Mouse (Mus musculus) intestine, embryonic 16.5 days (tissue): Measurements from ENCODE around the gene Nudt9. TPM values are rescaled to one million over a fixed set of nuclear protein-coding genes. Genes with fewer than 3 reads are reported as not detected.

Experiments
- ATAC-seq: fragments of 200-750 bp; cut with Nextera tagmentation; 2 replicates; pipeline ENCODE4 v1.8.0; 2017; ENCODE audit warnings: moderate TSS enrichment, moderate library complexity
- H3K27ac ChIP-seq: fragments of 300-500 bp; sonication (generic); 2 replicates; pipeline ENCODE4 v1.5.1; 2014; ENCODE audit warnings: mild to moderate bottlenecking, low read length
- H3K27me3 ChIP-seq: fragments of 300-500 bp; sonication (generic); replicated peaks from 2 replicates; pipeline ENCODE4 v1.6.1; 2014; ENCODE audit warnings: low read length, control low read depth, mixed read lengths; ENCODE audit not compliant: control insufficient read depth, insufficient read depth
- H3K36me3 ChIP-seq: fragments of 300-500 bp; sonication (generic); 2 replicates; pipeline ENCODE4 v1.6.1; 2014; ENCODE audit warnings: low read length, control low read depth; ENCODE audit not compliant: control insufficient read depth, insufficient read depth
- H3K4me1 ChIP-seq: fragments of 300-500 bp; sonication (generic); 2 replicates; pipeline ENCODE4 v1.6.1; 2014; ENCODE audit warnings: low read length, control low read depth, mixed read lengths; ENCODE audit not compliant: control insufficient read depth, insufficient read depth
- H3K4me2 ChIP-seq: fragments of 300-500 bp; sonication (generic); 2 replicates; pipeline ENCODE4 v1.6.1; 2014; ENCODE audit warnings: low read depth, low read length, control low read depth
- H3K4me3 ChIP-seq: fragments of 300-500 bp; sonication (generic); 2 replicates; pipeline ENCODE4 v1.5.1; 2014; ENCODE audit warnings: mild to moderate bottlenecking, low read length
- H3K9ac ChIP-seq: fragments of 300-500 bp; sonication (generic); 2 replicates; pipeline ENCODE4 v1.6.1; 2014; ENCODE audit warnings: low read depth, low read length
- H3K9me3 ChIP-seq: fragments of 300-500 bp; sonication (generic); 2 replicates; pipeline ENCODE4 v1.6.1; 2016; ENCODE audit warnings: low read length, control low read depth; ENCODE audit not compliant: control insufficient read depth
- WGBS: fragments of 180-500 bp; shearing (Covaris S2); extraction: QIAGEN DNeasy Blood & Tissue Kit; methylation state at CpG from one replicate; pipeline ENCODE4 v1.1.7; 2014; 5-methylcytosine and 5-hydroxymethylcytosine counted together
- polyA plus RNA-seq: library from polyadenylated mRNA; unstranded; fragments of >200 nt; fragmentation: Nextera tagmentation; extraction: Ambion mirVana; gene quantifications from 2 replicates; pipeline ENCODE4 v1.2.1, GENCODE M21; 2015

Gene Nudt9
- polyA plus RNA-seq, 1 experiment from 2014 or later, result 61.8 TPM

DNA sequence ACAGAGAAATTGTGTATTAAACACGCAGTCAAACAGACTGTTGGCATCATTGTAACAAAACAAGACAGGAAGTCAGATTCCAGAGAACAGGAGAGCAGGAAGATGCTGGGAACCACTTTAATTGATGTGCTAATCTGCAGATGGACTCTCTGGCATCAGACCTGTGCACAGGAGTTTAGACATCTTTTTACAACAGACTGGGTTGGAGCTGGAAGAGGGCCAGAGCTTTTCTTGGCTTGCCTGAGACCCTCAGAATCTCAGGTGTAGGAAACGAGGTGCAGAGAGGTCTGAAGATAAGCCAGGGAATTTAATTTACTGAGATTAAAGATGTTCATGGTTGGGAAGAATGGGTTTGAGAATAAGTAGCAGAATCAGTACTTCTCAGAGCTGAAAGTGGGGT, 43.6 kb downstream of the Nudt9 start:
- 77% methylated on average over 2 of the region's 2 CpGs for WGBS
- Histone ChIP-seq H3K27ac (no peak overlapping the region), H3K9ac (no peak overlapping the region), H3K4me2 (no peak overlapping the region), H3K27me3 (no peaks in the 10 kb centered on the region), H3K9me3 (no peaks in the 10 kb centered on the region), H3K36me3 (peaks cover 4% of the 10 kb centered on the region), H3K4me3 (no peak overlapping the region), H3K4me1 (no peaks in the 10 kb centered on the region)
- no peak for ATAC-seq

DNA sequence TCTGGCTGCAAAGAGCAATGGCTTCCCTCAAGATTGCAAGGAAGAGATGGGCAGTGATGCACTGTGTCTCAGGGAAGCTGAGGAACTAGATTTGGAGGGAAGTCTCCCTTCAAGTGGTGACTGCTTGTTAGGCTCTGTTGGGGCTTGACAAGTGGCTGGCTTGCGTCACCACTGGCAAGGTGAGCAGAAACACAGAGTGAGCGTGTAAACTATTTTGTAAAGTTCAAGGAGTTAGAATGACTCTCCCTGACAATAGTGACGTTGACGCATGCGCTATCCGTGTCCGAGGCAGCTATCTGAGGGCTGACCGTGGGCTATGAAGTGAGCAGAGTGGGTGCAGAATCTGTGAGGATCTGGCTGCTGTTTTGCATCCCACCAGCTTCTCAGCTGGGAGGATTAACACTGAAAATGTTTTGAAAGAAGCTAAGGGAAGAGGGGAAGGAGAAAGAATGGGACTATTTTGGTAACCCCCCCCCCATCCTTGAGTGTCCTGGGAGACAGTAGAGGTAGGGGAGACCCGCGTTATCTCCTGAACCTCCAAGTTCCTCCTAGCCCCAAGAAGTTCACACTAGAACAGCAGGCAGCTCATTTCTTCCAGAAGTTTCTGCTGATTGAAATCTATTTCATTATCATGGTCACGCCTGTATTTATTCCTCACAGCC, 49.4 kb downstream of the Nudt9 start:
- ATAC-seq, result peak; percentile 17; the same call in 1 of the 2 replicates
- Histone ChIP-seq H3K27me3 (no peaks in the 10 kb centered on the region), H3K4me2 (peak overlapping the region; percentile 22; the same call in 1 of the 2 replicates), H3K9ac (no peak overlapping the region), H3K36me3 (no peaks in the 10 kb centered on the region; the same call in 1 of the 2 replicates), H3K4me1 (peaks cover 6% of the 10 kb centered on the region; the same call in 1 of the 2 replicates), H3K9me3 (no peaks in the 10 kb centered on the region), H3K27ac (peak overlapping the region; percentile 83), H3K4me3 (no peak overlapping the region)
- 42% methylated on average over 11 of the region's 11 CpGs for WGBS

DNA sequence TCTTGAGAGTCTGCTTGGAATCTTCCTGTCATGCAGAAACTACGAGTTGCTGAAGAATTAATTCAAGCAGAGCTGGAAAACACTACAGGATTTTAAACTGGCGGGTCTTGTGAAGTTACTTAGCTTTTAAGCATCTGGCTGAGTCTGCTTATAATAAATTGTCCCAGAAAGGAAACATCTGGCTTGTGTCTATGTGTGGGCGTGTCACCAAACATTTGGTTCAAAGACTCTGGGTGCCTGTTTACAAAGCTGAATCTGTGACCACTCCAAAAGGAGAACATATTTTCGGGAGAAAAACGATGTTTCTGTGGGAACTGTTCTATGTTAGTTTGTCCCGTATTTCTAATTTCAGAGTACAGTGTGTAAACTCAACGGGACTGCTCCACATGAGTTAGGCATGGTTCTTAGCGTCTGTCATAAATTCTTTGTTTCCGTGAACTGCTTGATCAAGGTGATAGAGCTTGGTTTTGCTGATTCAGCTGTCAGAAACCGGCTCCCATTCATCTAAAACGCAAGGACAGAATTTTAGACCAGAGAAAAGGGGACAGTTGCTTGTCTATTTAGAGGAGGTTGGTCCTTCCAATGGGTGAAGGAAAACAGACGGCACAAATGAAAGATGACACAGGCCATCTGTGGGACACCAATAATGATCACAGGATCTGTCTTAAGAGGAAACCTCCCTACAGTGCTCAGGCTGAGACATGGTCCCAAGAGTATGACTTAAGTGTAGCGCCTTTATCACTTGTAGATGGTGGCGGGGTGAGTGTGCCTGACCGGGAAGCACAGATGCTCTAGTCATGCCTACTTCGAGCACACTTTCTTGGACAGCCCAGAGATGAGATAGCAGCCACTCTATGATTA, 50.2 kb downstream of the Nudt9 start:
- 0 out of 2 replicates have a peak overlapping the region, but pooled peaks have one; percentile 22 for H3K4me2 ChIP-seq
- no peak overlapping the region for H3K9ac ChIP-seq
- H3K27ac ChIP-seq, result peak overlapping the region; percentile 83
- WGBS, result 44% methylated on average over 16 of the region's 16 CpGs
- H3K4me1 ChIP-seq, result peaks cover 6% of the 10 kb centered on the region; the same call in 1 of the 2 replicates
- H3K4me3 ChIP-seq, result no peak overlapping the region
- no peaks in the 10 kb centered on the region; the same call in 1 of the 2 replicates for H3K36me3 ChIP-seq
- H3K27me3 ChIP-seq, result no peaks in the 10 kb centered on the region
- no peaks in the 10 kb centered on the region for H3K9me3 ChIP-seq
- peak; percentile 82 for ATAC-seq

DNA sequence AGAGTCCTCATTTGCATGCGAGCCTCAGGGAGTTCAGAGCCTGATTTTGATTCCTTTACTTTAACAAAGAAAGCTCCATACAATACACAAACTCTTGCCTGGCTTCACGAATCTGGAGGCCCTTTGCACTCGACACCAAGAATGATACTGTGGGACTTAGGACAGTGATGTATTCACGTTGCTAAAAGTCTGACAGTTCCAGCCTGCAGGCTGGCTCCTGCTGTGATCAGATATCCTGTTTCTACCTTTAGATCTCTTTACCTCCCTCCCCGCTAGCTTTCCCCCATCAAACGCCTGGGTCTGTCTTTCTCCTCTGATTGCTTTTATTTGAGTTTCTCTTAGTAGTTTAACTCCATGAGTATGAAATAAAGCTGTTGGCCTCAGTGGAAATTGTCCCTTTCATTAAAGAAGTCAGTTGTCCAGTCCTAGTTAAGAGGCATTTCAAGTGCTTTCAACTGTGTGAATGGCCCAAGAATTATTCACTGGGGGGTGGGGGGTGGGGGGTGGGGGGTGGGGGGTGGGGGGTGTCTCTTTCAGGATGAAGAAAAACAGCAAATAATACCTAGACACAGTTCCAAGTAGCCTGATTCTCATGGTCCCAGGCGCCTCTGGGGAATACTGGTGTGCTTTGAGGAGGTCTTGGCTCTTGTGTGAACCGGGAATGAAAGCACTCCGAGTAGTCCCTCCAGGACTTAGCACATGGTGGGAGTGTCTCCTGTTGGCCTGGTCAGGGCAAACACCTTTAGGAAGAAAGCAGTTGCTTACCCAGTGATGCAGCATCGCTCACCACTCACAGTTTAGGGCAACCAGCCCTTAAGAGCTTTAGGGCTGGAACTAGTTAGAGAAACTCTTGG, 55.8 kb downstream of the Nudt9 start:
- no peaks in the 10 kb centered on the region for H3K9me3 ChIP-seq
- no peak overlapping the region for H3K4me2 ChIP-seq
- no peak overlapping the region for H3K9ac ChIP-seq
- H3K4me1 ChIP-seq, result peaks cover 17% of the 10 kb centered on the region
- H3K27ac ChIP-seq, result no peak overlapping the region
- H3K27me3 ChIP-seq, result no peaks in the 10 kb centered on the region
- no peaks in the 10 kb centered on the region for H3K36me3 ChIP-seq
- no peak for ATAC-seq
- WGBS, result 48% methylated on average over 10 of the region's 10 CpGs
- H3K4me3 ChIP-seq, result no peak overlapping the region

DNA sequence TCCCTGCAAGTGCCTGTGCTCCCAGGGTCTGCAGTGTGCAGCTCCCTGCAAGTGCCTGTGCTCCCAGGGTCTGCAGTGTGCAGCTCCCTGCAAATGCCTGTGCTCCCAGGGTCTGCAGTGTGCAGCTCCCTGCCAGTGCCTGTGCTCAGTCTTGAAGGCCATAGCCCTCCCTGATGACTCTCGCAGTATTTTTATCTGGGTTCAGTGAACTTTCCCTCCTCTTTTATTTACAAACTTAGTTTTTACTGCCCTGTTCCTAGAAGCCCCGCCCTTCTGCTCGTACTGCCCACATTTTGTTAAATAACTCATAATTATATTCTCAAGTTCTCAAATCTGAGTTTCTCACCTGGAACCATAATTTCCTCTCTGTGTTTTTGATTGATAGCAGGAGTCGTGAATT, 57.1 kb downstream of the Nudt9 start:
- Histone ChIP-seq H3K4me2 (no peak overlapping the region), H3K36me3 (no peaks in the 10 kb centered on the region), H3K9me3 (no peaks in the 10 kb centered on the region), H3K4me1 (peaks cover 22% of the 10 kb centered on the region), H3K27ac (no peak overlapping the region), H3K4me3 (no peak overlapping the region), H3K27me3 (no peaks in the 10 kb centered on the region), H3K9ac (no peak overlapping the region)
- 50% methylated on average over 4 of the region's 4 CpGs for WGBS
- ATAC-seq, result peak; percentile 78

DNA sequence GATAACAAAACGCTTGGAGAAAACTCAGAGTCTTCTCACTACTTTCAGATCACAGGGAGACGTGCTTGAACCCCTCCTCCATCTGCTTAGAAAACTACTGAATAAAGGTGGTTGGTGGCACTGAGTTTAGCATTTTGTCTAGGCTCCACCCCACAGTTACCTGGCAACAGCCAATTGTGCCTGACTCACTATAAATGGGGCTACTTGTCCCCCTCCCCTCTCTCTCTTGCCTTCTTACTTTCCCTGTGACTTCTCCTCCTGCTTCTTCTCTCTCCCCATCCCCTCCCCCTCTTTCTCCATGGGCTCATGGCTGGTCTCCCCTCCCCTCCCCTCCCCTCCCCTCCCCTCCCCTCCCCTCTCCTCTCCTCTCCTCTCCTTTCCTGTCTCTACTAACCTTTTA, 58.0 kb downstream of the Nudt9 start:
- Histone ChIP-seq H3K4me1 (peaks cover 25% of the 10 kb centered on the region), H3K4me2 (no peak overlapping the region), H3K36me3 (no peaks in the 10 kb centered on the region), H3K27me3 (no peaks in the 10 kb centered on the region), H3K9me3 (no peaks in the 10 kb centered on the region), H3K9ac (no peak overlapping the region), H3K4me3 (no peak overlapping the region), H3K27ac (no peak overlapping the region)
- ATAC-seq, result no peak
- 78% methylated on average over 2 of the region's 2 CpGs for WGBS

DNA sequence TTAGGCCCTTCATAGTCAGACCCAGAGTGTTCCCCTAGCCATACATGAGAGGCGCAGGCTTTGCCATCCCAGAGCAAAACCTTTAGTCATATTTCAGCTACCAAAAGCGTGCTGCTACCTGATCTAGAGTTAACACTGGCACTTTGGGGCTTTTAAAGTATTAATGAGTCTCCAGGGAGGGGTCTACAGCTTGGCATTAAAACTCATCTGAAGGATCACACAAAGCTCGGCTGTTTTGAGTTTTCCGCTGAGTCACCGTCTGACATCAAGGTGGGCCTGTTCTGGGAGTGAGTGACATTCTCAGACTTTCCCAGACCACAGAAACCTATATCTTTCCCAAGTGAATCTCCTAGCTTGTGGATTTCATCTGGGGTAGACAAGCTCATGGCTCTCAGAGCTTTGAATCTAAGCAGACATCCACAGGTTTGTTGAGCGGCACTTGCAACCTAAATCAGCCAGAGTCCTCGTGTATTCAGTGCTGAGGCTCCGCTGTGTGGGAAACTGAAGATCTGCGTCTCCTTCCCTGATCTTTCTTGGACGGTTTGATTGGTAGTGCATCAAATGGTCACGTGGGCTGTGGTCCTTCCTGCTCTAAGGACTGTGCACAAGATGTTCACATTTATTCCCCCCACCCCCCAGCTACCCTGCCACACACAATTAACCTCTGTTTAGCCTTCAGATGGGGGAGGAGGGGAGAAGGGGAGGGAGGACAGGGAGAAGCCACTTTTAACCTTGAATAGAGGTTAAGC, 62.2 kb downstream of the Nudt9 start:
- H3K36me3 ChIP-seq, result no peaks in the 10 kb centered on the region
- H3K4me1 ChIP-seq, result peaks cover 29% of the 10 kb centered on the region
- ATAC-seq, result no peak; the same call in 1 of the 2 replicates
- no peak overlapping the region for H3K9ac ChIP-seq
- peak overlapping the region; percentile 50 for H3K27ac ChIP-seq
- H3K4me3 ChIP-seq, result no peak overlapping the region
- no peaks in the 10 kb centered on the region for H3K9me3 ChIP-seq
- 49% methylated on average over 11 of the region's 11 CpGs for WGBS
- no peaks in the 10 kb centered on the region for H3K27me3 ChIP-seq
- H3K4me2 ChIP-seq, result peak overlapping the region; percentile 41; the same call in 1 of the 2 replicates

DNA sequence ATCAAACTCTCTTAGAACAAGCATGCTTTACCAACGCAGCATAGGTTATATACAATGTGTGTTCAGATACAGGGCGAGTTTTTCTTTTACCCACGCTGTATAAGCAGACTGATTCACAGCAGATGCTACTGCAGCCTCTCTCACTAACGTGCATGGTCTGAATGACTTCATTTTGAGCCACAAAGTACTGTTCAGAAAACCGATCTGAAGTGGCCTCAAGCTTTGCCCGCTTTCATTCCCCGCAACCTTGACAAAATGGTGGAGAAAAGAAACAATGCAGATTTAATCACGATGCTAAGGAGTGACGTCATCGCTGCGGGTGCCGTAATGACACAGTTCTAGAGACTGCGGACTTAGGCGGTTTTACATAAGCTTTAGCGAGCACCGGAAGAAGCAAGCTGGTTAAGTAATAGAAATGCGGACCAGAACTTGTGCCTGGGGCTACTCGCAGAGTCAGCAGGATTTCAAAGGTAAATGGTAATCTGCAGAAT, 62.8 kb downstream of the Nudt9 start:
- no peaks in the 10 kb centered on the region for H3K9me3 ChIP-seq
- ATAC-seq, result peak; percentile 32; the same call in 1 of the 2 replicates
- no peaks in the 10 kb centered on the region for H3K36me3 ChIP-seq
- H3K27ac ChIP-seq, result peak overlapping the region; percentile 50
- H3K9ac ChIP-seq, result peak overlapping the region; percentile 5; the same call in 1 of the 2 replicates
- 20% methylated on average over 18 of the region's 18 CpGs for WGBS
- no peak overlapping the region for H3K4me3 ChIP-seq
- H3K4me1 ChIP-seq, result peaks cover 27% of the 10 kb centered on the region
- peak overlapping the region; percentile 41 for H3K4me2 ChIP-seq
- no peaks in the 10 kb centered on the region for H3K27me3 ChIP-seq
